Mouse (Mus musculus): ENCODE results near the gene Nek2. TPM values are rescaled to one million over a fixed set of nuclear protein-coding genes. Genes with fewer than 3 reads are reported as not detected.
A peak's percentile ranks its signal among the peaks of the same experiment; 100 is the strongest.

Gene Nek2
- polyA plus RNA-seq, 1 experiment, result not detected

- H3K27ac ChIP-seq (replicated peaks; ENCODE audit: low read depth, low read length), result no peak overlapping the region
- no peak overlapping the region for H3K4me3 ChIP-seq (ENCODE audit: insufficient read depth, low read depth, low read length)
- H3K4me1 ChIP-seq (ENCODE audit: control insufficient read depth, insufficient read depth, insufficient read length, low read length), result peaks cover 10% of the 10 kb centered on the region
Measured at GRCm38 (mm10) chr1:191805788-191806187, 15.5 kb upstream of the Nek2 start.

GRCm38 (mm10) chr1:191806740-191807139, 14.5 kb upstream of the Nek2 start:
- Histone ChIP-seq H3K4me3 (ENCODE audit: insufficient read depth, low read depth, low read length) (no peak overlapping the region), H3K4me1 (ENCODE audit: control insufficient read depth, insufficient read depth, insufficient read length, low read length) (peaks cover 10% of the 10 kb centered on the region)

GRCm38 (mm10) chr1:191807979-191808378, 13.3 kb upstream of the Nek2 start:
- no peak overlapping the region for H3K27ac ChIP-seq (replicated peaks; ENCODE audit: low read depth, low read length)
- H3K4me1 ChIP-seq (ENCODE audit: control insufficient read depth, insufficient read depth, insufficient read length, low read length), result peaks cover 5% of the 10 kb centered on the region
- no peak overlapping the region for H3K4me3 ChIP-seq (ENCODE audit: insufficient read depth, low read depth, low read length)

More at GRCm38 (mm10) chr1:191806740-191807139, 14.5 kb upstream of the Nek2 start:
- H3K27ac ChIP-seq (replicated peaks; ENCODE audit: low read depth, low read length), result no peak overlapping the region

- Histone ChIP-seq H3K4me1 (ENCODE audit: control insufficient read depth, insufficient read depth, insufficient read length, low read length) (no peaks in the 10 kb centered on the region), H3K27ac (replicated peaks; ENCODE audit: low read depth, low read length) (no peak overlapping the region), H3K4me3 (ENCODE audit: insufficient read depth, low read depth, low read length) (no peak overlapping the region)
Measured at GRCm38 (mm10) chr1:191808688-191809223, 12.5 kb upstream of the Nek2 start.

- Histone ChIP-seq H3K4me3 (ENCODE audit: insufficient read depth, low read depth, low read length) (no peak overlapping the region), H3K27ac (replicated peaks; ENCODE audit: low read depth, low read length) (no peak overlapping the region), H3K4me1 (ENCODE audit: control insufficient read depth, insufficient read depth, insufficient read length, low read length) (no peaks in the 10 kb centered on the region)
Measured at GRCm38 (mm10) chr1:191811774-191812173, 9.5 kb upstream of the Nek2 start.

- no peaks in the 10 kb centered on the region for H3K4me1 ChIP-seq (ENCODE audit: control insufficient read depth, insufficient read depth, insufficient read length, low read length)
- H3K27ac ChIP-seq (replicated peaks; ENCODE audit: low read depth, low read length), result no peak overlapping the region
- H3K4me3 ChIP-seq (ENCODE audit: insufficient read depth, low read depth, low read length), result no peak overlapping the region
Measured at GRCm38 (mm10) chr1:191812949-191813691, 8.1 kb upstream of the Nek2 start.

GRCm38 (mm10) chr1:191814240-191814639, 7.0 kb upstream of the Nek2 start:
- no peaks in the 10 kb centered on the region for H3K4me1 ChIP-seq (ENCODE audit: control insufficient read depth, insufficient read depth, insufficient read length, low read length)
- 0 out of 2 replicates have a peak overlapping the region, but pooled peaks have one; percentile 21 for H3K27ac ChIP-seq (replicated peaks; ENCODE audit: low read depth, low read length)
- no peak overlapping the region for H3K4me3 ChIP-seq (ENCODE audit: insufficient read depth, low read depth, low read length)

GRCm38 (mm10) chr1:191814935-191815334, 6.3 kb upstream of the Nek2 start:
- no peaks in the 10 kb centered on the region for H3K4me1 ChIP-seq (ENCODE audit: control insufficient read depth, insufficient read depth, insufficient read length, low read length)
- H3K27ac ChIP-seq (replicated peaks; ENCODE audit: low read depth, low read length), result no peak overlapping the region
- H3K4me3 ChIP-seq (ENCODE audit: insufficient read depth, low read depth, low read length), result no peak overlapping the region

- no peak overlapping the region for H3K4me3 ChIP-seq (ENCODE audit: insufficient read depth, low read depth, low read length)
- no peak overlapping the region for H3K27ac ChIP-seq (replicated peaks; ENCODE audit: low read depth, low read length)
- H3K4me1 ChIP-seq (ENCODE audit: control insufficient read depth, insufficient read depth, insufficient read length, low read length), result no peaks in the 10 kb centered on the region
Measured at GRCm38 (mm10) chr1:191816596-191816995, 4.6 kb upstream of the Nek2 start.

GRCm38 (mm10) chr1:191817418-191818144, 3.7 kb upstream of the Nek2 start:
- no peak overlapping the region for H3K27ac ChIP-seq (replicated peaks; ENCODE audit: low read depth, low read length)
- no peak overlapping the region for H3K4me3 ChIP-seq (ENCODE audit: insufficient read depth, low read depth, low read length)
- peaks cover 3% of the 10 kb centered on the region; the same call in 1 of the 2 replicates for H3K4me1 ChIP-seq (ENCODE audit: control insufficient read depth, insufficient read depth, insufficient read length, low read length)

- peaks cover 3% of the 10 kb centered on the region; the same call in 1 of the 2 replicates for H3K4me1 ChIP-seq (ENCODE audit: control insufficient read depth, insufficient read depth, insufficient read length, low read length)
- H3K27ac ChIP-seq (replicated peaks; ENCODE audit: low read depth, low read length), result no peak overlapping the region
- H3K4me3 ChIP-seq (ENCODE audit: insufficient read depth, low read depth, low read length), result no peak overlapping the region
Measured at GRCm38 (mm10) chr1:191818145-191818631, 3.1 kb upstream of the Nek2 start.

GRCm38 (mm10) chr1:191819026-191819425, 2.2 kb upstream of the Nek2 start:
- no peak overlapping the region for H3K27ac ChIP-seq (replicated peaks; ENCODE audit: low read depth, low read length)
- no peak overlapping the region for H3K4me3 ChIP-seq (ENCODE audit: insufficient read depth, low read depth, low read length)
- peaks cover 3% of the 10 kb centered on the region; the same call in 1 of the 2 replicates for H3K4me1 ChIP-seq (ENCODE audit: control insufficient read depth, insufficient read depth, insufficient read length, low read length)

- Histone ChIP-seq H3K4me3 (ENCODE audit: insufficient read depth, low read depth, low read length) (peak overlapping the region; percentile 38), H3K4me1 (ENCODE audit: control insufficient read depth, insufficient read depth, insufficient read length, low read length) (peaks cover 3% of the 10 kb centered on the region; the same call in 1 of the 2 replicates), H3K27ac (replicated peaks; ENCODE audit: low read depth, low read length) (no peak overlapping the region)
Measured at GRCm38 (mm10) chr1:191820951-191821325, 306 bp upstream of the Nek2 start.

GRCm38 (mm10) chr1:191829124-191829523, 7.9 kb downstream of the Nek2 start:
- Histone ChIP-seq H3K4me1 (ENCODE audit: control insufficient read depth, insufficient read depth, insufficient read length, low read length) (no peaks in the 10 kb centered on the region), H3K27ac (replicated peaks; ENCODE audit: low read depth, low read length) (no peak overlapping the region), H3K4me3 (ENCODE audit: insufficient read depth, low read depth, low read length) (no peak overlapping the region)

GRCm38 (mm10) chr1:191833396-191833795, 12.2 kb downstream of the Nek2 start:
- Histone ChIP-seq H3K27ac (replicated peaks; ENCODE audit: low read depth, low read length) (no peak overlapping the region), H3K4me1 (ENCODE audit: control insufficient read depth, insufficient read depth, insufficient read length, low read length) (no peaks in the 10 kb centered on the region), H3K4me3 (ENCODE audit: insufficient read depth, low read depth, low read length) (no peak overlapping the region)
